Mouse (Mus musculus) small intestine, adult 2 months (tissue): ENCODE measurements around the gene Tox2. TPM values are rescaled to one million over a fixed set of nuclear protein-coding genes. Genes with fewer than 3 reads are reported as not detected.

Source experiments
- H3K27ac ChIP-seq: fragments of 200-500 bp; 2 replicates; pipeline ENCODE4 v1.5.1; 2012; ENCODE audit warnings: low read depth, low read length, control low read depth, inconsistent platforms; ENCODE audit not compliant: insufficient read depth
- H3K27me3 ChIP-seq: fragments of 200-500 bp; 2 replicates; pipeline ENCODE4 v1.6.1; 2012; ENCODE audit warnings: mild to moderate bottlenecking, moderate library complexity, low read length, inconsistent platforms; ENCODE audit not compliant: control insufficient read depth, insufficient read depth
- H3K36me3 ChIP-seq: fragments of 200-500 bp; 2 replicates; pipeline ENCODE4 v1.6.1; 2012; ENCODE audit warnings: mild to moderate bottlenecking, low read length, control low read depth, inconsistent platforms; ENCODE audit not compliant: control insufficient read depth, insufficient read depth
- H3K4me1 ChIP-seq: fragments of 200-500 bp; 2 replicates; pipeline ENCODE4 v1.6.1; 2012; ENCODE audit warnings: low read length, inconsistent platforms, mixed read lengths; ENCODE audit not compliant: control insufficient read depth, insufficient read depth, insufficient read length
- H3K4me3 ChIP-seq: fragments of 200-500 bp; 2 replicates; pipeline ENCODE4 v1.5.1; 2012; ENCODE audit warnings: low read depth, mild to moderate bottlenecking, control low read depth, inconsistent platforms, low read length, moderate library complexity
- CTCF ChIP-seq: fragments of 200-500 bp; IDR thresholded peaks from 2 replicates; pipeline ENCODE4 v1.5.1; 2012; ENCODE audit warnings: low read depth, mild to moderate bottlenecking, control low read depth, inconsistent platforms, low read length, moderate library complexity, mixed read lengths; ENCODE audit not compliant: insufficient replicate concordance, insufficient read length; ENCODE audit errors: extremely low read depth
- POLR2A ChIP-seq: fragments of 200-500 bp; IDR thresholded peaks from 2 replicates; pipeline ENCODE4 v1.6.1; 2012; ENCODE audit warnings: low read depth, mild to moderate bottlenecking, control low read depth, inconsistent platforms, low read length, moderate library complexity
- WGBS: fragments of 180-500 bp; shearing (Covaris S2); methylation state at CpG from one replicate; pipeline ENCODE4 v1.1.7; 2018; 5-methylcytosine and 5-hydroxymethylcytosine counted together
- polyA plus RNA-seq: library from polyadenylated mRNA; depleted of rRNA; stranded (reverse); fragments of >200 nt; gene quantifications from 2 replicates; pipeline ENCODE4 v1.2.3, GENCODE M21; 2012

Gene Tox2
- polyA plus RNA-seq, 1 experiment, result 15.1 TPM

DNA sequence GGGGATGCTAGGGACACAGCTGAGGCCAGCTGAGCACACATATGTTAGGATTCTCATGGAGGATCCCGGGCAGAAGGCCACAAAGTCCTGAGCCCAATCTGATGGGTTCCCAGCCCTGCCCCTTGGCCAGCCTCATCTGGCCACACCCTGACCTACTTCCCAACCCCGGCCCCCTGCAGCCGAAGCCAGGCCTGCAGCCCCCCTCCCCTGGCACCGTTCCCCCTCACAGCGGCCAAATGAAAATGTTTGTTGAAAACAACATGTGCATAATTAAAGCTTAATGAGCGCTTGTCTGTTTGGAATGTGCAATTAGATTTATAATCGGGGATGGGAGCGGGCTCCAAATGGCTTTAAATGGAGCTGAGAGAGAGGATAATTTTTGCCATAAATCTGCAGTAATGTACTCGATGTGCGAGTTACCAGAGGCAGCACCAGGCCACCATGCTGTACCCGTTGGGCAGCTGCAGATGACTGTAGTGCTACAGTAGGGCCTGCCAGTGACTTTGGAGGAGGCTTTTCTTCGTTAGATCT, 35.1 kb downstream of the Tox2 start:
- H3K27me3 ChIP-seq, result no peaks in the 10 kb centered on the region
- H3K4me3 ChIP-seq, result no peak overlapping the region
- H3K27ac ChIP-seq, result no peak overlapping the region
- H3K4me1 ChIP-seq, result no peaks in the 10 kb centered on the region; the same call in 1 of the 2 replicates
- no peak for TF ChIP-seq CTCF
- no peak for TF ChIP-seq POLR2A
- H3K36me3 ChIP-seq, result no peaks in the 10 kb centered on the region
- 74% methylated on average over 12 of the region's 12 CpGs for WGBS

- Histone ChIP-seq H3K27ac (no peak overlapping the region), H3K36me3 (no peaks in the 10 kb centered on the region), H3K27me3 (no peaks in the 10 kb centered on the region), H3K4me3 (no peak overlapping the region), H3K4me1 (no peaks in the 10 kb centered on the region; the same call in 1 of the 2 replicates)
- 82% methylated on average over 8 of the region's 8 CpGs for WGBS
- no peak for TF ChIP-seq CTCF
- TF ChIP-seq POLR2A, result no peak
Observed at GRCm38 (mm10) chr2:163239945-163240344, 37.0 kb downstream of the Tox2 start.

DNA sequence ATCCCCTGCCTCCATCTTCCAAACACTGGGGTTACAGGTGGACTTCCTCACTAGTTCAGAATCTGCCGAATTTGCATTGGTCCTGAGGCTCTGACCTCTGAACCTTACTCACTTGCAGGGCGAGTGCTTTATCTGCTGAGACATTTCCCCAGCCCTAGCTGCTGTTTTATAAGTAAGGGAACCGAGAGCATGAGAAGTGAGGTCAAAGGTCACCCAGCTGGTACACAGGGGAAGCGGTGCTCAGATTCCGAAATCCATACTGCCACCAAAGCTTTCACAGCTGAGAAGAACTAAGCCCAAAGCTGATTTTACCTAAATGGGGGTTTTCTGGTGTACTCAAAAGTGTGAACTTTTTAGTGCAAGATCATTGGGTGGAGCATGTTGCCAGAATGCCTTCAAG, 38.9 kb downstream of the Tox2 start:
- Histone ChIP-seq H3K4me1 (no peaks in the 10 kb centered on the region; the same call in 1 of the 2 replicates), H3K4me3 (no peak overlapping the region), H3K36me3 (no peaks in the 10 kb centered on the region), H3K27me3 (no peaks in the 10 kb centered on the region), H3K27ac (no peak overlapping the region)
- 14% methylated on average over 5 of the region's 5 CpGs for WGBS
- TF ChIP-seq CTCF (no peak), POLR2A (no peak)

DNA sequence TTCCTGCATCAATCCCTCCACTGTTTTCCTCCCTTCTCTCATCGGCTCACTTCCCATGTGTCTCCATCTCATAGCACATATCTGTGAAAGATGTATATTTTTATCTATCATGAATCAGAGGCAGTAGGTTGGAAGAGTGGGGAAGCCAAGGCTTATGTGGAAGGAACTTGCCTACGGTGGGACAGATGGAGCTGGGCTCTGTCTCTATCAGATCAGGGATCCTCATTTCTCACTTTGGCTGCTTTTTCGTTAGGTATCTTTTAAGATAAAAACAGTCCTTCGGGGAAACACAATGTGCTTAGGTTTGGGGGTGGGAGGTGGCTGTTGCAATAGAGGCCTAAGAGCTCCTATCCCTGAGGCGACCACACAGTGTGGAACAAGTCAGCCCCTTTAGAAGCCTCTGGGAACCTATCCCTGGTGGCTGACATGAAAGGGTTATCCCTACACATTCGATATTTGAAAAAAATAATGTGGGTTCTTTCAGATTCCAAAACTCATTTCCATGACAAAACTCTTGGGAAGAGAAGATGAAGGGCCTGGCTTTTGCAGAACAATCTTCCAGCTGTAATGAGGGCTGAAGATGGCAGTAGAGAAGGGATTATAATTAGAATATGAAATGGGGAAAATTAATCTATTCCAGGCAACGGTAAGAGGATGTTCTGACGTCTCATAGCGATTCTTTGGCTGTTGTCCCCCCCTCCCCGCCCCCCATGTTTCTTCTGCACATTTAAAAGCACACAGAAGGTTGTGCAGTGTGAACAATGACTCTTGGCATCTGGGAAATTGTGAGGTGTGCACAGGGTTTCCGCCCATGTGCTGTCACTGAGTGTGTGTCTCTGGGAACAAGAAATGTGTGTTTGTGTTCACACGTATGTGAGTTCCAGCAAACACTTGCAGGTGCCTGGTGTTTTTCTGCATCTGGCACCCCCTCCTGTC, 41.3 kb downstream of the Tox2 start:
- H3K36me3 ChIP-seq, result no peaks in the 10 kb centered on the region
- WGBS, result 77% methylated on average over 12 of the region's 12 CpGs
- TF ChIP-seq CTCF (no peak), POLR2A (no peak)
- no peaks in the 10 kb centered on the region for H3K27me3 ChIP-seq
- no peaks in the 10 kb centered on the region; the same call in 1 of the 2 replicates for H3K4me1 ChIP-seq
- H3K4me3 ChIP-seq, result no peak overlapping the region
- H3K27ac ChIP-seq, result no peak overlapping the region

DNA sequence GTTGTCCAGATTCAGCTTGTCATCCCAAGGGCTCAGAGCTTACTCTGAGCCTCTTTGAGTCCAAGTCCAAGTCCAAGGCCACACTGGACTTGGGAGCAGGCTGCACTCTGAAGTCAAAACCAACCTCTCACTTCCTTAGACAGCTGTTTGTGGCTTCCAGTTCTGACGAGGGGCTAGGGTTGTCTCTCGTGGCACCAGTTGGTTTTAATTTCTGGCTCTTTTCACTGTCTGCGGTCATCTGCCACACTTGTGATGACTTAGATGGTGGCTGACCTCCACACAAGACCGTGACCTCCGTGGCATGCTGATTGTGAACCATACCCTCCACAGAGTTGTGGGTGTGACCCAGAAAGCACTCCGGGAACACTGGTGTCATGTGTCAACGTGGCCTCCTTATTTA, 46.0 kb downstream of the Tox2 start:
- no peaks in the 10 kb centered on the region for H3K36me3 ChIP-seq
- no peak overlapping the region for H3K27ac ChIP-seq
- no peaks in the 10 kb centered on the region for H3K27me3 ChIP-seq
- no peaks in the 10 kb centered on the region for H3K4me1 ChIP-seq
- WGBS, result 59% methylated on average over 7 of the region's 7 CpGs
- TF ChIP-seq CTCF, result no peak
- TF ChIP-seq POLR2A, result no peak
- no peak overlapping the region for H3K4me3 ChIP-seq

GRCm38 (mm10) chr2:163252645-163253044, 49.7 kb downstream of the Tox2 start:
- Histone ChIP-seq H3K27me3 (no peaks in the 10 kb centered on the region), H3K4me3 (no peak overlapping the region), H3K27ac (no peak overlapping the region), H3K4me1 (no peaks in the 10 kb centered on the region), H3K36me3 (no peaks in the 10 kb centered on the region)
- 92% methylated on average over 2 of the region's 2 CpGs for WGBS
- TF ChIP-seq POLR2A (no peak), CTCF (no peak)

DNA sequence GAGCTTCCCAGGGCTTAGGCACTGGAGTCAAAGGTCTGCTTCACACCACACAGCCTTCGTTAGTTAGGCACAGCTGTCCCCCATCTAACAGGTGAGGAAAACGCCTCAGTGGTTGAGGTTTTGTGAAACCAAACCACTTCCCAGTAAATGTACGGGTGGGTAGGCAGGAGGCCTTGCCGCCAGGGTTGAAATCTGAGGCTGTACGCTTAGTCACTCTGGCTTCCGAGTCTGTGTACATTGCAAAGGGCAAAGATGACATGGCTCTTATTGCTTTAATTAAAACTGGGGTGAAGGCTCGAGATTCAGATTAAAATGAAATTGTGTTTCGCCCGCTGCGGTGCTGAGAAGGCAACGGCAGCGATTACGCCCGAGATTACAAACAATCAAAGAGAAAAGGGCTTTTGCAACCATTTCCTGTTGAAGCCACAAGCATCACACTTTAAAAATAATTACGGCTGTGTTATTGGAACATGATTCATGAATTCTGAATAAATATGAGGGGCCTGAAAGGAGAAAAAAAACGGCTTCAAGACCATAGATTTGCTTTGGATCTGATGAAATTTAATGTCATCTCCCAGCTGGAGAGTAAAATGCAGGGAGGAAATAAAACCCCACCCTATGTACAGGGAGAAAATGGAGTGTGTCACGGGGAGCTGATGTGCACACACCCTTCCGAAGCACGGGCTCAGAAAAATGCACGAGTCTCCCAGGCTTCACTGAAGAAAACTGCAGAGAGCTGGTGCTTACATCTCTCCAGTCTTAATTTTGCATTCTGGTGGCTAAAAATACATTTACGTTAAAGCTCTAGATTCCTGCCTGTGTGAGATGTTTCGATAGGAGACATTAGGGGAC, 50.5 kb downstream of the Tox2 start:
- H3K27ac ChIP-seq, result no peak overlapping the region
- H3K36me3 ChIP-seq, result no peaks in the 10 kb centered on the region
- H3K4me1 ChIP-seq, result no peaks in the 10 kb centered on the region
- H3K27me3 ChIP-seq, result no peaks in the 10 kb centered on the region
- TF ChIP-seq CTCF, result no peak
- TF ChIP-seq POLR2A, result no peak
- H3K4me3 ChIP-seq, result no peak overlapping the region
- 40% methylated on average over 22 of the region's 22 CpGs for WGBS
